Mouse (Mus musculus): ENCODE measurements around the gene Pink1.

GRCm38 (mm10) chr4:138293261-138293948 is 32.7 kb downstream of the Pink1 start:
- TF ChIP-seq CTCF (IDR thresholded peaks at IDR 0.05; ENCODE audit: insufficient read depth, low read depth, low read length) (no peak), POLR2A (IDR thresholded peaks at IDR 0.05; ENCODE audit: insufficient read depth, low read depth, low read length) (no peak)

Measured in olfactory bulb, adult 2 months (tissue).